Mouse (Mus musculus): Measurements from ENCODE around the gene Xrcc6. TPM values are rescaled to one million over a fixed set of nuclear protein-coding genes. Genes with fewer than 3 reads are reported as not detected.

The Xrcc6 gene
- polyA plus RNA-seq, 1 experiment from 2014 or later: 91.6 TPM

DNA sequence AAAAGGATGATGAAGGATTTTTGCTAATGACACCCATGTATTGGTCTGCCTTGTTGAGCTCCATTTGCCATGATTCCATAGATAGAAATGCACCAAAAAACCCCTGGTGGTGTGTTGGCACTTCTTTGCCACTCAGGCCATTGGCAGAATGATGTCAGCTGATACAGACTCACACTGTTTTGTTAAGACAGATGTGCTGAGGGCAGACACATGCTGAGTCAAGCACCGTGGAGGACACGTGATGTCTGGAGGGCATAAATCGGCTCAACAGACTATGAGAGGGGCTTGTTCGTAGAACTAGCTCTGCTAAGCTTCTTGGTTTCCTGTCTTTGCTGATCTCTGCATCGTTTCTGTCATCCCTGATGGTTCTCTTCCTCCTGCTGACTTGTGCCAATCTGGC lies 64.9 kb downstream of the Xrcc6 start:
- ATAC-seq (ENCODE audit: insufficient number of reproducible peaks, insufficient read depth, low FRiP score, low TSS enrichment, low read depth): no peak
- WGBS: 66% methylated on average over 5 of the region's 5 CpGs
- H3K9me3 ChIP-seq: no peaks in the 10 kb centered on the region
- H3K36me3 ChIP-seq: no peaks in the 10 kb centered on the region
- no peak overlapping the region for H3K4me3 ChIP-seq (replicated peaks)
- no peak overlapping the region for H3K27ac ChIP-seq
- H3K9ac ChIP-seq (replicated peaks): no peak overlapping the region
- no peak overlapping the region for H3K4me2 ChIP-seq
- no peaks in the 10 kb centered on the region; the same call in 1 of the 2 replicates for H3K4me1 ChIP-seq (replicated peaks)
- 0 out of 2 replicates have a peak, but pooled peaks cover 4% of the 10 kb centered on the region for H3K27me3 ChIP-seq

DNA sequence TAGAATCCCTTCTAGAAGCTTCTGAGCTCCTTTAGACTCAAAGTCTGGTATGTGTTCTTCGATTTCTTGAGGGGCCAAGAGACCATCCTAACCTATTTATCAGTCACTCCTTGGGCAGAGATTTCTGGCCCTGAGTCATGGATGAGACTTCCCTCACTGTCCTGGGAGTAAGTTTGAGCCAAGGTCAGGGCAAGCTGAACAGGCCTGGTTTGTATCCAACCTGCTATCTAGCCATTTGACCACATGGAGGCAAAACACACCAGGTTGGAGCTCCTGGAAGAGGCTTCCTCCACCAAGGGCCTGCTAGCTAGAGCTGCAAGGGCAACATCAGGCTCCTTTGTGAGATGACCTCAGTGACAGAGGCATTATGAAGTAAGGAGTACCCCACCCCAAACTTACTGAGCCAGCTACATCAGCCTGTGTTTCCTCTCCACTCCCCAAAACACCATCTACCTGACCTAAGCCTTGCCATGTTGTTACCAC lies 71.1 kb downstream of the Xrcc6 start, which contains the start of gene 4930407I10Rik:
Gene 4930407I10Rik, plus strand, starts transcription at position 433 of the 483 bp plus-strand sequence.
- H3K4me3 ChIP-seq (replicated peaks): no peak within 1 kb of the TSS
- peaks cover 18% of the 10 kb centered on the region; the same call in 1 of the 2 replicates for H3K27me3 ChIP-seq
- peaks cover 5% of the 10 kb centered on the region for H3K4me1 ChIP-seq (replicated peaks)
- ATAC-seq (ENCODE audit: insufficient number of reproducible peaks, insufficient read depth, low FRiP score, low TSS enrichment, low read depth): no peak
- no peaks in the 10 kb centered on the region for H3K9me3 ChIP-seq
- H3K9ac ChIP-seq (replicated peaks): no peak within 1 kb of the TSS
- H3K36me3 ChIP-seq: no peaks in the 10 kb centered on the region
- H3K27ac ChIP-seq: no peak within 1 kb of the TSS
- H3K4me2 ChIP-seq: no peak within 1 kb of the TSS
- 83% methylated on average over 1 of the region's 1 CpGs for WGBS

- ATAC-seq (ENCODE audit: insufficient number of reproducible peaks, insufficient read depth, low FRiP score, low TSS enrichment, low read depth): no peak
These were observed 76.3 kb downstream of the Xrcc6 start for GRCm38 (mm10) chr15:82063909-82064308.

GRCm38 (mm10) chr15:82065511-82065910 lies 77.9 kb downstream of the Xrcc6 start:
- Histone ChIP-seq H3K4me2 (no peak overlapping the region), H3K27me3 (peaks cover 62% of the 10 kb centered on the region), H3K4me1 (replicated peaks) (peaks cover 16% of the 10 kb centered on the region), H3K4me3 (replicated peaks) (no peak overlapping the region), H3K27ac (no peak overlapping the region), H3K9ac (replicated peaks) (no peak overlapping the region), H3K9me3 (peaks cover 6% of the 10 kb centered on the region; the same call in 1 of the 2 replicates), H3K36me3 (no peaks in the 10 kb centered on the region)
- WGBS: 16% methylated on average over 7 of the region's 7 CpGs
- ATAC-seq (ENCODE audit: insufficient number of reproducible peaks, insufficient read depth, low FRiP score, low TSS enrichment, low read depth): no peak; the same call in 1 of the 2 replicates

More at GRCm38 (mm10) chr15:82063909-82064308, 76.3 kb downstream of the Xrcc6 start:
- H3K27ac ChIP-seq: 0 out of 2 replicates have a peak overlapping the region, but pooled peaks have one; percentile 29
- H3K36me3 ChIP-seq: no peaks in the 10 kb centered on the region
- 41% methylated on average over 14 of the region's 14 CpGs for WGBS
- peaks cover 47% of the 10 kb centered on the region for H3K27me3 ChIP-seq
- no peak overlapping the region for H3K4me3 ChIP-seq (replicated peaks)
- peak overlapping the region; percentile 31 for H3K4me2 ChIP-seq
- H3K4me1 ChIP-seq (replicated peaks): peaks cover 12% of the 10 kb centered on the region
- no peaks in the 10 kb centered on the region for H3K9me3 ChIP-seq
- no peak overlapping the region; the same call in 1 of the 2 replicates for H3K9ac ChIP-seq (replicated peaks)

GRCm38 (mm10) chr15:82069898-82070297 lies 82.3 kb downstream of the Xrcc6 start, which contains the start of gene Mei1:
Gene Mei1, plus strand, starts transcription at chr15:82069996.
- Histone ChIP-seq H3K36me3 (no peaks in the 10 kb centered on the region), H3K4me1 (replicated peaks) (peaks cover 4% of the 10 kb centered on the region; the same call in 1 of the 2 replicates), H3K4me2 (peak within 1 kb of the TSS; percentile 46), H3K4me3 (replicated peaks) (peak within 1 kb of the TSS; percentile 25), H3K9me3 (peaks cover 6% of the 10 kb centered on the region; the same call in 1 of the 2 replicates), H3K27ac (no peak within 1 kb of the TSS), H3K27me3 (peaks cover 60% of the 10 kb centered on the region), H3K9ac (replicated peaks) (no peak within 1 kb of the TSS)
- ATAC-seq (ENCODE audit: insufficient number of reproducible peaks, insufficient read depth, low FRiP score, low TSS enrichment, low read depth): no peak
- WGBS: 22% methylated on average over 40 of the region's 40 CpGs

DNA sequence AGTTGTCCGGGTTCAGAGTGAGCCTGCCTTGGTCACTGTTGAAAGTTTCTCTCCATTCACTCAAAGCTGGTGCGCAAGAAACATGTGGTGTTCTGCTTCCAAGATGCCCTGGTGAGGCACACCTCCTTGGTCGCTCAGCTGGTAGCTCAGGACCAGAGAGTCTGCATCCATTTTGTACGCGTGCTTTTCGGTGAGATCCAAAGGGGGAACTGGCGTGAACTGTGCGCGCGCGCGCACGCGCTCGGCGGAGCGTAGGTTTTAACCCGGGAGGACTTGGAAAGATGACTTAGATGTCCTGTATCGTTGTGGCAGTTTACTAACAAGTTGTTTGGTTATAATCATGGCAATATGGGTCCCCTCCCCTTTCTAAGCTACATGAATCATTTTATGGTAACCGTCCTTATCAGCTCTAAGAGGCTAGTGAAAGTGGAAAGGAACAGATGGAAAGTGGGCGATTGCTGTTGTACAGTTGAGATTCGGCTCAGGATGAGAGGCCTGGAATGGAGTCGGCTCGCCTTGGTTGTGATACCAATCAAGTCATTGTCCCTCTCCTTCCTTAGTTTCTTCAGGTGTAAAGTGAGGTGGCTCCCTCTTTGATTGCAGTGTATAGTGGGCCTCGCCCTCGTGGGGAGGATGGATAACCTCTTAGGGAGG lies 84.3 kb downstream of the Xrcc6 start:
- H3K9ac ChIP-seq (replicated peaks): no peak overlapping the region
- no peak for ATAC-seq (ENCODE audit: insufficient number of reproducible peaks, insufficient read depth, low FRiP score, low TSS enrichment, low read depth)
- WGBS: 90% methylated on average over 26 of the region's 26 CpGs
- H3K9me3 ChIP-seq: peaks cover 6% of the 10 kb centered on the region; the same call in 1 of the 2 replicates
- H3K36me3 ChIP-seq: no peaks in the 10 kb centered on the region
- H3K4me3 ChIP-seq (replicated peaks): no peak overlapping the region
- no peak overlapping the region for H3K4me2 ChIP-seq
- H3K27me3 ChIP-seq: peaks cover 54% of the 10 kb centered on the region
- H3K4me1 ChIP-seq (replicated peaks): peaks cover 4% of the 10 kb centered on the region; the same call in 1 of the 2 replicates
- H3K27ac ChIP-seq: no peak overlapping the region

DNA sequence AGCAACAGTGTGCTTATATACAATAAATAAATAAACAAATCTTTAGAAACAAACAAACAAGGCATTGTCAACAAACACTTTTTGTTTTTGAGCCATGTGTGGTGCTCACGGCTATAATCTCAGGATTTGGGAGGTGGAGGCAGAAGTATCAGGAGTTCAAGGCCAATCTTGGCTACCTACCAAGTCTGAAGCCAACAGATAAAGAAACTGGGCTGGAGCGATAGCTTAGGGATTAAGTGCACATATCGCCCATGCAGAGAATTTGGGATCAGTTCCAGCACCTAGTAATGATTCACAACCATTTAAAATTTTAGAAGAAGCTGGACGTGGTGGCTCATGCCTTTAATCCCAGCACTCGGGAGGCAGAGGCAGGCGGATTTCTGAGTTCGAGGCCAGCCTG lies 85.9 kb downstream of the Xrcc6 start:
- WGBS: 87% methylated on average over 7 of the region's 7 CpGs
- H3K4me1 ChIP-seq (replicated peaks): peaks cover 4% of the 10 kb centered on the region; the same call in 1 of the 2 replicates
- H3K4me3 ChIP-seq (replicated peaks): no peak overlapping the region
- H3K27ac ChIP-seq: no peak overlapping the region
- no peak overlapping the region for H3K9ac ChIP-seq (replicated peaks)
- no peak overlapping the region for H3K4me2 ChIP-seq
- H3K36me3 ChIP-seq: no peaks in the 10 kb centered on the region
- H3K9me3 ChIP-seq: peaks cover 6% of the 10 kb centered on the region; the same call in 1 of the 2 replicates
- no peak for ATAC-seq (ENCODE audit: insufficient number of reproducible peaks, insufficient read depth, low FRiP score, low TSS enrichment, low read depth)
- H3K27me3 ChIP-seq: peaks cover 44% of the 10 kb centered on the region

GRCm38 (mm10) chr15:82079883-82080282 lies 92.2 kb downstream of the Xrcc6 start:
- 67% methylated on average over 10 of the region's 10 CpGs for WGBS
- no peak overlapping the region for H3K27ac ChIP-seq
- H3K4me1 ChIP-seq (replicated peaks): no peaks in the 10 kb centered on the region
- no peak overlapping the region for H3K4me2 ChIP-seq
- no peak overlapping the region for H3K4me3 ChIP-seq (replicated peaks)
- ATAC-seq (ENCODE audit: insufficient number of reproducible peaks, insufficient read depth, low FRiP score, low TSS enrichment, low read depth): no peak
- no peak overlapping the region for H3K9ac ChIP-seq (replicated peaks)
- H3K36me3 ChIP-seq: no peaks in the 10 kb centered on the region
- H3K9me3 ChIP-seq: no peaks in the 10 kb centered on the region
- no peaks in the 10 kb centered on the region; the same call in none of the 2 replicates for H3K27me3 ChIP-seq

GRCm38 (mm10) chr15:82081161-82081560 lies 93.5 kb downstream of the Xrcc6 start:
- no peaks in the 10 kb centered on the region for H3K9me3 ChIP-seq
- no peaks in the 10 kb centered on the region for H3K36me3 ChIP-seq
- no peak overlapping the region for H3K4me2 ChIP-seq
- H3K4me1 ChIP-seq (replicated peaks): no peaks in the 10 kb centered on the region
- no peak overlapping the region for H3K9ac ChIP-seq (replicated peaks)
- no peak overlapping the region for H3K27ac ChIP-seq
- no peaks in the 10 kb centered on the region; the same call in none of the 2 replicates for H3K27me3 ChIP-seq
- WGBS: 36% methylated on average over 7 of the region's 7 CpGs
- no peak overlapping the region for H3K4me3 ChIP-seq (replicated peaks)
- ATAC-seq (ENCODE audit: insufficient number of reproducible peaks, insufficient read depth, low FRiP score, low TSS enrichment, low read depth): no peak

DNA sequence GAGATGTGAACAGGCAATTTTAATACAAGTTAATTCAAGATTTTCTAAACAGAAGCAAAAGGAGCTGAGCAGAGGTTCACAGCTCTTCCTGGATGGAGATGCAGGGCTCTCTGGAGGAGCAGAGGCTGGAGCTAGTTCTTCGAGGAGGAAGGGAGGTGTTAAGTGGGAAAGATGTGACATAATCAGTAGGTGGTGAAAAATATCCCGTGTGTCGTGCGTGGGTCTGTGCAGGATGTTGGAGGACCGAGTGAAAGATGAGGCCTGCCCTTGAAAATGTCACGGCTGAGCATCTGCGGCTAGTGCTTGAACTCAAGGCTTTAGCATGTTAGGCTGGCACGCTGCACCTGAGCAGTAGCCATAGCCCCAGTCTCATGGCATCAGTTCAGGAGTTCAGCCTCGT lies 98.0 kb downstream of the Xrcc6 start:
- no peak for ATAC-seq (ENCODE audit: insufficient number of reproducible peaks, insufficient read depth, low FRiP score, low TSS enrichment, low read depth)

GRCm38 (mm10) chr15:82086131-82086530 lies 98.5 kb downstream of the Xrcc6 start:
- peaks cover 4% of the 10 kb centered on the region; the same call in 1 of the 2 replicates for H3K4me1 ChIP-seq (replicated peaks)
- H3K4me3 ChIP-seq (replicated peaks): no peak overlapping the region
- no peak for ATAC-seq (ENCODE audit: insufficient number of reproducible peaks, insufficient read depth, low FRiP score, low TSS enrichment, low read depth)
- H3K27me3 ChIP-seq: peaks cover 12% of the 10 kb centered on the region
- no peak overlapping the region for H3K27ac ChIP-seq
- no peaks in the 10 kb centered on the region for H3K9me3 ChIP-seq
- 79% methylated on average over 12 of the region's 12 CpGs for WGBS
- H3K36me3 ChIP-seq: no peaks in the 10 kb centered on the region
- H3K9ac ChIP-seq (replicated peaks): no peak overlapping the region
- no peak overlapping the region for H3K4me2 ChIP-seq

More for the DNA sequence above, 98.0 kb downstream of the Xrcc6 start:
- H3K9me3 ChIP-seq: no peaks in the 10 kb centered on the region
- no peak overlapping the region for H3K27ac ChIP-seq
- H3K4me3 ChIP-seq (replicated peaks): no peak overlapping the region
- H3K4me2 ChIP-seq: no peak overlapping the region
- H3K4me1 ChIP-seq (replicated peaks): peaks cover 4% of the 10 kb centered on the region; the same call in 1 of the 2 replicates
- 81% methylated on average over 9 of the region's 9 CpGs for WGBS
- peaks cover 10% of the 10 kb centered on the region; the same call in 1 of the 2 replicates for H3K27me3 ChIP-seq
- no peaks in the 10 kb centered on the region for H3K36me3 ChIP-seq
- H3K9ac ChIP-seq (replicated peaks): no peak overlapping the region
